Mouse (Mus musculus) layer of hippocampus, postnatal 14 days (tissue): Measurements from ENCODE around the gene Rbck1. TPM values are rescaled to one million over a fixed set of nuclear protein-coding genes. Genes with fewer than 3 reads are reported as not detected.
"Not testable (repeated sequence)": the region's sequence is repeated elsewhere in the genome, so short reads cannot be mapped to it uniquely, and the experiment has no call there.

Experiments
- DNase-seq, 2 experiments: peaks; one replicate each; pipeline ENCODE4 v3.0.0; 2021 to 2022; ENCODE audit warnings: low spot score in 2 of 2, mixed read lengths in 1 of 2
- total RNA-seq, 2 experiments: library from RNA; stranded (reverse); gene quantifications; 2 replicates each; pipeline ENCODE4 v1.2.3; 2021

Gene Rbck1
- total RNA-seq, 2 experiments from 2014 or later: 92.5 to 104 TPM

- DNase-seq: no peak
Measured at GRCm38 (mm10) chr2:152305480-152305879, 27.0 kb downstream of the Rbck1 start.

- DNase-seq: no peak
Measured at GRCm38 (mm10) chr2:152303781-152304180, 28.7 kb downstream of the Rbck1 start.

GRCm38 (mm10) chr2:152302862-152303261 is 29.6 kb downstream of the Rbck1 start:
- no peak for DNase-seq

GRCm38 (mm10) chr2:152294541-152294940 is 37.9 kb downstream of the Rbck1 start:
- no peak for DNase-seq

- peak; percentile 87 to 89 for DNase-seq
Measured at GRCm38 (mm10) chr2:152293727-152294475, 38.6 kb downstream of the Rbck1 start, which contains the start of gene Tbc1d20. Gene Tbc1d20, plus strand, starts transcription at chr2:152293828.

GRCm38 (mm10) chr2:152293179-152293726 is 39.2 kb downstream of the Rbck1 start:
- no peak for DNase-seq

GRCm38 (mm10) chr2:152292475-152292874 is 40.0 kb downstream of the Rbck1 start:
- DNase-seq: no peak

GRCm38 (mm10) chr2:152289623-152290022 is 42.8 kb downstream of the Rbck1 start:
- not testable (repeated sequence) for DNase-seq

- DNase-seq: no peak
Measured at GRCm38 (mm10) chr2:152288046-152288445, 44.4 kb downstream of the Rbck1 start.

- no peak for DNase-seq
Measured at GRCm38 (mm10) chr2:152287560-152287959, 44.9 kb downstream of the Rbck1 start.

GRCm38 (mm10) chr2:152281407-152281806 is 51.0 kb downstream of the Rbck1 start:
- DNase-seq: no peak

- no peak for DNase-seq
Measured at GRCm38 (mm10) chr2:152273639-152274038, 58.8 kb downstream of the Rbck1 start.

Other genes with a start within 250 kb of the Rbck1 start
- gene Srxn1, start 227.1 kb downstream of the Rbck1 start, total RNA-seq: 10 to 100 TPM; 59.1 to 65.8 TPM
- gene Tcf15, start 189.1 kb downstream of the Rbck1 start, total RNA-seq: 1 to 10 TPM; 2.7 to 3.1 TPM
- gene Csnk2a1, start 105.8 kb downstream of the Rbck1 start, total RNA-seq: 100 to 1,000 TPM; 107 to 112 TPM
- 10 to 100 TPM; 49.8 to 57.8 TPM for gene Tbc1d20, start 38.8 kb downstream of the Rbck1 start, total RNA-seq
- gene Trib3, start 11.4 kb upstream of the Rbck1 start, total RNA-seq: under 1 TPM; 0.53 to 0.86 TPM
- 10 to 100 TPM; 33.0 to 39.6 TPM for gene Nrsn2, start 44.0 kb upstream of the Rbck1 start, total RNA-seq
- gene Sox12, start 65.4 kb upstream of the Rbck1 start, total RNA-seq: 10 to 100 TPM; 21.4 to 23.1 TPM
- 10 to 100 TPM in 1 of 2 experiments, 1 to 10 TPM in 1; 9.8 to 10.8 TPM for gene Zcchc3, start 82.4 kb upstream of the Rbck1 start, total RNA-seq
- 1 to 10 TPM; 2.9 to 4.2 TPM for gene 6820408C15Rik, start 82.9 kb upstream of the Rbck1 start, total RNA-seq
- not detected for gene Defb23, start 132.0 kb upstream of the Rbck1 start, total RNA-seq
- not detected for gene Defb20, start 144.4 kb upstream of the Rbck1 start, total RNA-seq
- gene Defb22, start 157.5 kb upstream of the Rbck1 start, total RNA-seq: not detected
- not detected for gene Defb26, start 179.0 kb upstream of the Rbck1 start, total RNA-seq
- gene Defb28, start 185.6 kb upstream of the Rbck1 start, total RNA-seq: not detected
- gene Defb29, start 207.4 kb upstream of the Rbck1 start, total RNA-seq: not detected
- not detected for gene Gm17416, start 236.7 kb upstream of the Rbck1 start, total RNA-seq
- not detected for gene Defb21, start 240.1 kb upstream of the Rbck1 start, total RNA-seq
- gene Defb19, start 247.7 kb upstream of the Rbck1 start, total RNA-seq: not detected